Mouse (Mus musculus): Measurements from ENCODE around the gene Pde4dip.

DNA sequence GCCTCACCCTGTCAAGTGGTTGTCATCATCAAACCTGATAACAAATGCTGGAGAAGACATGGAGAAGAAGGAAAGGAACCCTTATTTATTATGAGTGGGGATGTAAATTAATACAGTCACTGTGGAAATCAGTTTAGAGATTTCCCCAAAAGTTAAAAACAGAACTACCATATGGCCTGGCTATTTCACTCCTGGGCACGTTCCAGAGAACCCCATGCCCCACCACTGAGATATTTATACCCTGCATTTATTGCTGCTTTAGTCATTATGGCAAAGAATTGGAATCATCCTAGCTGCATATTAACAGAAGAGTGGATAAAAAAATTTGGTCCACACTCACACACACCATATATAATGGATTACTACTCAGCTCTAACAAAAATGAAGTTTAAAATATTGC lies 98.4 kb downstream of the Pde4dip start:
- TF ChIP-seq CTCF (IDR thresholded peaks at IDR 0.05) (no peak), EP300 (IDR thresholded peaks at IDR 0.05) (no peak)
